Mouse (Mus musculus): ENCODE measurements around the gene Slc6a16. TPM values are rescaled to one million over a fixed set of nuclear protein-coding genes. Genes with fewer than 3 reads are reported as not detected.

Gene Slc6a16
- polyA plus RNA-seq, 1 experiment from 2014 or later: 0.24 TPM

DNA sequence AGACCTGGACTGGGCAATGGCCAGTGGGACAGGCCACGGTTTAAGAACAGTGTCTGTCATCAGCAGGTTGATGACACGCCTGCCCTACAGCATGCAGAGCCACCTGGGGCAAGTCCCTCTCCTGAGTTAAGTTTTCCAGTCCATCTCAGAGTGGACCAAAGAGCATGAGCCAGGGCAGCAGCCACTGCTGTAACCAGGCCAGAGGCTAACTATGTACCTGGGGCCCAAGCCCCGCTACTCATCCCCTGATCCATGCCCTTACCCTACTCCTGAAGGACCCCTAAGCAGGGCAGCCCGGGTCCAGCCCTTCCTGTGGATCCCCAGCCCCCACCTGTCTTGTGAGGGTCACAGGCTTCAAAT lies 44.7 kb upstream of the Slc6a16 start:
- H3K9ac ChIP-seq (ENCODE audit: low read length): no peak overlapping the region
- no peaks in the 10 kb centered on the region for H3K27me3 ChIP-seq (replicated peaks; ENCODE audit: control insufficient read depth, insufficient read depth, low read length)
- H3K9me3 ChIP-seq (ENCODE audit: control insufficient read depth, low read length): no peaks in the 10 kb centered on the region
- DNase-seq (ENCODE audit: low spot score) (no peak), ATAC-seq (replicated peaks; ENCODE audit: low FRiP score, low TSS enrichment, low read depth) (no peak)
- H3K4me1 ChIP-seq (replicated peaks; ENCODE audit: control insufficient read depth, insufficient read depth, low read length): no peaks in the 10 kb centered on the region
- no peaks in the 10 kb centered on the region for H3K36me3 ChIP-seq (ENCODE audit: control insufficient read depth, insufficient read depth, low read length)
- no peak overlapping the region for H3K4me3 ChIP-seq (ENCODE audit: low read depth, low read length)
- no peak overlapping the region for H3K27ac ChIP-seq (ENCODE audit: low read depth)
- 88% methylated on average over 4 of the region's 4 CpGs for WGBS
- H3K4me2 ChIP-seq (ENCODE audit: low read length): no peak overlapping the region

DNA sequence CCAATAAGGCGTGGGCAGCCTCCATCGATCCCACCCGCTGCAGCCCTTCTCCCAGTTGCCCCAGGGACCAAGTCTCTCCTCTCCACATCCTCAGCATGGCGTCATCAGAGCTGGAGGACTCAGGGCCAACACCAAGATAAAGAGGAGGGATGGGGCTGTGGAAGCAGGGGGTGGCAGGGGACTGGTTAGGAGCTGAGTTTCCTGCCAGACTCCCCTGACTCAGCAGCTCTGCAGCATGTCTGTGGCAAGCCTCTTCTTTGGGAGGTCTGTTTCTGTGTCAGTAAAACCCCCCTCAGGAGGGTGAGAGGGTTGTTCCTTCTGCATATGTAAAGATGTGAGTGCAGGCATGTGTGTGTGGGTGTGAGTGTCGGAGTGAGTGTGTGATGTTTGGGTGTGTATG lies 43.9 kb upstream of the Slc6a16 start:
- ATAC-seq (replicated peaks; ENCODE audit: low FRiP score, low TSS enrichment, low read depth) (no peak), DNase-seq (ENCODE audit: low spot score) (no peak)
- no peak overlapping the region for H3K4me2 ChIP-seq (ENCODE audit: low read length)
- no peaks in the 10 kb centered on the region for H3K36me3 ChIP-seq (ENCODE audit: control insufficient read depth, insufficient read depth, low read length)
- no peaks in the 10 kb centered on the region for H3K27me3 ChIP-seq (replicated peaks; ENCODE audit: control insufficient read depth, insufficient read depth, low read length)
- WGBS: 57% methylated on average over 5 of the region's 5 CpGs
- no peaks in the 10 kb centered on the region for H3K9me3 ChIP-seq (ENCODE audit: control insufficient read depth, low read length)
- no peak overlapping the region for H3K9ac ChIP-seq (ENCODE audit: low read length)
- H3K4me1 ChIP-seq (replicated peaks; ENCODE audit: control insufficient read depth, insufficient read depth, low read length): no peaks in the 10 kb centered on the region
- H3K27ac ChIP-seq (ENCODE audit: low read depth): no peak overlapping the region
- no peak overlapping the region for H3K4me3 ChIP-seq (ENCODE audit: low read depth, low read length)

DNA sequence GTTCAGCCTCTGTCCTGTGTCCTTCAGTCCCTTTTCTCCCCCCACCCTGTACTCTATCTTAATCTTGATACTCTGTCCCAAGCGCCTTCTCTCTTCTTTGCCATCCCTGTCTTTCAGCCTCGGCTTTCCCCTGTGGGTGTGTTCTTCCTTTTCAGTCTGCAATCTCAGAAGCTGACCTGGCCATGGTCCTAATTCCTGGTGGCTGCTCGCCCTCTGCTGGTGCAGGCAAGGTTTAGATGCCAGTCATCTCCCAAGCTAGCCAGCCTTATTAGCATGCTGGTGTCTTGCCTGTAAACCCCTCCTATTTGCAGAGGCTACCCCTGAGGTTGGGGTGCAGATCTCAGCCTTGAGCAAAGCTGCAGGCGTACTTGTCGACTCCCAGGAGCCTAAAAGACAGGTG lies 42.5 kb upstream of the Slc6a16 start:
- Histone ChIP-seq H3K9me3 (ENCODE audit: control insufficient read depth, low read length) (no peaks in the 10 kb centered on the region), H3K4me3 (ENCODE audit: low read depth, low read length) (no peak overlapping the region), H3K27ac (ENCODE audit: low read depth) (no peak overlapping the region), H3K27me3 (replicated peaks; ENCODE audit: control insufficient read depth, insufficient read depth, low read length) (no peaks in the 10 kb centered on the region; the same call in 1 of the 2 replicates), H3K4me1 (replicated peaks; ENCODE audit: control insufficient read depth, insufficient read depth, low read length) (no peaks in the 10 kb centered on the region), H3K9ac (ENCODE audit: low read length) (no peak overlapping the region), H3K4me2 (ENCODE audit: low read length) (no peak overlapping the region), H3K36me3 (ENCODE audit: control insufficient read depth, insufficient read depth, low read length) (no peaks in the 10 kb centered on the region)
- WGBS: 12% methylated on average over 5 of the region's 5 CpGs
- DNase-seq (ENCODE audit: low spot score) (peak; percentile 71), ATAC-seq (replicated peaks; ENCODE audit: low FRiP score, low TSS enrichment, low read depth) (no peak)

DNA sequence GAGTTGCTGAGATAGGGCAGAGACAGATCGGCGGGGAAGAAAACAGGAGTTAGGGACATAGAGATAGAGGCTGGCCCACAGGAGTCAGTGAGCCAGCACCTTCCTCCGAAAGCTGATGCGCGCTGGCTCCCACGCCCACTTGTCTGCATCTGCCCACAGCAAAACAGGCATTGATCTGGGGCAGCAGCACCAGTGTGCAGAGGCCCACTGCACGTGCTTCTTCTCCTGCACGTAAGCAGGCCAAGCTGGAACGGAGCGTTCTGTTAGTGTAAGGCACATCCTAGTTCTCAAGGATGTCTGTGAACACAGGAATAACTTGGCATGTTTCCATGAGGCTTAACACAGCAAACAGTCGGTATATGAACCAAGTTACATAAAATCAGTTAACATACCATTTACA lies 41.9 kb upstream of the Slc6a16 start:
- DNase-seq (ENCODE audit: low spot score) (no peak), ATAC-seq (replicated peaks; ENCODE audit: low FRiP score, low TSS enrichment, low read depth) (no peak)
- WGBS: 74% methylated on average over 11 of the region's 11 CpGs
- no peaks in the 10 kb centered on the region for H3K9me3 ChIP-seq (ENCODE audit: control insufficient read depth, low read length)
- no peak overlapping the region for H3K9ac ChIP-seq (ENCODE audit: low read length)
- H3K4me3 ChIP-seq (ENCODE audit: low read depth, low read length): no peak overlapping the region
- H3K4me1 ChIP-seq (replicated peaks; ENCODE audit: control insufficient read depth, insufficient read depth, low read length): no peaks in the 10 kb centered on the region
- H3K27me3 ChIP-seq (replicated peaks; ENCODE audit: control insufficient read depth, insufficient read depth, low read length): no peaks in the 10 kb centered on the region; the same call in 1 of the 2 replicates
- H3K4me2 ChIP-seq (ENCODE audit: low read length): no peak overlapping the region
- H3K36me3 ChIP-seq (ENCODE audit: control insufficient read depth, insufficient read depth, low read length): no peaks in the 10 kb centered on the region
- H3K27ac ChIP-seq (ENCODE audit: low read depth): no peak overlapping the region

DNA sequence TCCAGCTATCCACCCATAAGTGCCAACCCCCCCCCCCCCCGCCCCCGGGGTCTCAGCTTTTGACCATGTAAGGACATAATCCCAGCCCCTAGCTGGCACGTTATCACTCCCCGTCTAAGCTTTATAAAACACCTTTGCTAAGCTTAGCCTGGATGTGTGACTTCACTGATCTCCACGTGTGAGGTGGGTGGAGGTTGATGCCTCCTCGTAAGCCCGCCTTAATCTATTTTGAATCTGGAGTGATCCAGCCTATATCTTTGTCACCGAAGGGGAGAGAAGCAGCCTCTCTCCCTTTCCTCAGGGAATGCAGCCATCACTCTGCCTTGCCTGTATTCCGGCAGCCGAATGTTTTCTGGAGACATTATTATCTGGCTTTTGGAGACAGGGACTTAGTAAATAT lies 38.2 kb upstream of the Slc6a16 start:
- Histone ChIP-seq H3K9me3 (ENCODE audit: control insufficient read depth, low read length) (no peaks in the 10 kb centered on the region), H3K36me3 (ENCODE audit: control insufficient read depth, insufficient read depth, low read length) (no peaks in the 10 kb centered on the region), H3K4me3 (ENCODE audit: low read depth, low read length) (no peak overlapping the region), H3K4me2 (ENCODE audit: low read length) (no peak overlapping the region), H3K9ac (ENCODE audit: low read length) (no peak overlapping the region), H3K27ac (ENCODE audit: low read depth) (peak overlapping the region; percentile 47; the same call in 1 of the 2 replicates), H3K27me3 (replicated peaks; ENCODE audit: control insufficient read depth, insufficient read depth, low read length) (no peaks in the 10 kb centered on the region; the same call in 1 of the 2 replicates), H3K4me1 (replicated peaks; ENCODE audit: control insufficient read depth, insufficient read depth, low read length) (no peaks in the 10 kb centered on the region)
- 37% methylated on average over 10 of the region's 10 CpGs for WGBS
- no peak for DNase-seq (ENCODE audit: low spot score)
- no peak for ATAC-seq (replicated peaks; ENCODE audit: low FRiP score, low TSS enrichment, low read depth)

DNA sequence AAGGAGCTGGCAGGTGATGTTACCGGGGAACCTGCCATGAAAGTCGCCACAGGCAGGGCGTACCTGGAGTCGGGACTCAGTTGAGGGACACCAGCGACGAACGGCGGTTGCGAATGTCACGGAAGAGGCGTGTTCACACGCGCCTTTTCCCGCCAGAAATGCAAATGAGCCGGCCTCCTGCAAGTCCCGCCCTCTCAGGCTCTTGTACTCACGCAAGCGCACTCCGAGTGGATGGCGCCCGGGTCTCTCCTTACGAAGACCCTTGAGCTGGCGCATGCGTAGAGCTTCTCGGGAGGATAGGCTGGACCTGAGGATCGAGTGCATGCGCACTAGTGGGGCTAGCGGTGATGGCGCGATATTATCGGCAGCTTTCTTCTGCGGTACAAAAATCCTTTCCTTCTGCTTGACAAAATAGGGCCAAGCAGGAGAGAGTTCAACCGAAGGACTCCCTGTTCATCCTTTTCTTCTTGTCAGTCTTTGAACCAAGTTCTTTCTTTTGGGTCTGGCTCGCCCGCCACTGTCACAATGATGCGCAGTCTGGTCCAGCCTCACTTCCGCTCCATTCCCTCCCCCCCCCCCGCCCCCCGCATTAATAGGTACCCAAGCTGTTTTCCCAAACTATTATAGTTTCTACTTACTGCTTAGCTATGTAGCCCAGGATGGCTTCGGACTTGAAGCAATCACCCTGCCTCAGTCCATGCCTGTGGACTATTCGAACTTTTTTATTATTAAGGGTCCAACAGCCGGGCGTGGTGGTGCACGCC lies 36.3 kb upstream of the Slc6a16 start, which contains the start of gene Ccdc155:
TSS of gene Ccdc155 (minus strand) at position 513 of the 764 bp plus-strand sequence.
- DNase-seq (ENCODE audit: low spot score) (peak; percentile 88), ATAC-seq (replicated peaks; ENCODE audit: low FRiP score, low TSS enrichment, low read depth) (peak; percentile 95)
- Histone ChIP-seq H3K9ac (ENCODE audit: low read length) (0 out of 2 replicates have a peak within 1 kb of the TSS, but pooled peaks have one; percentile 32), H3K27ac (ENCODE audit: low read depth) (no peak within 1 kb of the TSS), H3K27me3 (replicated peaks; ENCODE audit: control insufficient read depth, insufficient read depth, low read length) (peaks cover 2% of the 10 kb centered on the region; the same call in 1 of the 2 replicates), H3K9me3 (ENCODE audit: control insufficient read depth, low read length) (no peaks in the 10 kb centered on the region), H3K36me3 (ENCODE audit: control insufficient read depth, insufficient read depth, low read length) (no peaks in the 10 kb centered on the region), H3K4me2 (ENCODE audit: low read length) (peak within 1 kb of the TSS; percentile 52), H3K4me3 (ENCODE audit: low read depth, low read length) (peak within 1 kb of the TSS; percentile 40), H3K4me1 (replicated peaks; ENCODE audit: control insufficient read depth, insufficient read depth, low read length) (no peaks in the 10 kb centered on the region)
- 9% methylated on average over 41 of the region's 44 CpGs for WGBS

DNA sequence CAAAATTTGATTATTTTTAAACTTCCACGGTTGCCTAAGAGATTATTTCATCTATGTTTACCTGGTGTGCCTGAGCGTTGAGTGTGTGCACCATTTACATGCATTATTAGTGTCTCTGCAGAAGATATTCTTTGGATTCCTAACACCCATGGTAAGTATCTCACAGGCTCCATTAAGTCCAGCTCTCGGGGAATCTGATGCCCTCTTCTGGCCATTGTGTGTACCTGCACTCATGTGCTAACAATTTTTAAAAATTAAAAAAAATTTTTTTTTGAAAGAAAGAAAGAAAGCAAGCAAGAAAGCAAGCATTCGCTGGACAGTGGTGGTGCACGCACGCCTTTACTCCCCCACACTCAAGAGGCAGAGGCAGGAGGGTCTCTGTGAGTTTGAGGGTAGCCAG lies 32.6 kb upstream of the Slc6a16 start:
- Histone ChIP-seq H3K4me3 (ENCODE audit: low read depth, low read length) (no peak overlapping the region), H3K27ac (ENCODE audit: low read depth) (no peak overlapping the region), H3K9ac (ENCODE audit: low read length) (no peak overlapping the region), H3K27me3 (replicated peaks; ENCODE audit: control insufficient read depth, insufficient read depth, low read length) (peaks cover 28% of the 10 kb centered on the region), H3K4me2 (ENCODE audit: low read length) (no peak overlapping the region), H3K36me3 (ENCODE audit: control insufficient read depth, insufficient read depth, low read length) (no peaks in the 10 kb centered on the region), H3K4me1 (replicated peaks; ENCODE audit: control insufficient read depth, insufficient read depth, low read length) (0 out of 2 replicates have a peak, but pooled peaks cover 3% of the 10 kb centered on the region), H3K9me3 (ENCODE audit: control insufficient read depth, low read length) (no peaks in the 10 kb centered on the region)
- ATAC-seq (replicated peaks; ENCODE audit: low FRiP score, low TSS enrichment, low read depth) (no peak), DNase-seq (ENCODE audit: low spot score) (no peak)
- WGBS: 72% methylated on average over 6 of the region's 6 CpGs

DNA sequence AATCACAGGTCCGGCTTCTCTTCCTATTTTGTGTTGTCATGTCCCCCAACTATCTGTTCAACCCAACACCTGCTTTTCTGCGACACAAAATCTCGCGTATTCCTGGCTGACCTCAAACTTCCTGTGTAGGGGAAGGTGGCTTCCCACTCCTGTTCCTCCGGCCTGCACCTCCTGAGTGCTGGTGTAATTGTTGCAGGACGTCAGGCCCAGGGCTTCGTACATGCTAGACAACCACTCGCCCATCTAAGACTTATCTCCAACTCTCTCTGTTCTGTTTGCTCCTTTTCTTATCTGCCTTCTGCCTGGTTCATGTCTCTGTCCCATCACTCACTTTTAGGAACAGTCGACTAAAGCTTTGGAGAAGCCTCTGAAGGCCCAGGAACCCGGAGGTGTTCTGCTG lies 29.8 kb upstream of the Slc6a16 start:
- H3K4me1 ChIP-seq (replicated peaks; ENCODE audit: control insufficient read depth, insufficient read depth, low read length): peaks cover 3% of the 10 kb centered on the region; the same call in 1 of the 2 replicates
- no peak overlapping the region for H3K27ac ChIP-seq (ENCODE audit: low read depth)
- H3K9me3 ChIP-seq (ENCODE audit: control insufficient read depth, low read length): no peaks in the 10 kb centered on the region
- no peak overlapping the region for H3K4me2 ChIP-seq (ENCODE audit: low read length)
- ATAC-seq (replicated peaks; ENCODE audit: low FRiP score, low TSS enrichment, low read depth) (no peak), DNase-seq (ENCODE audit: low spot score) (no peak)
- H3K9ac ChIP-seq (ENCODE audit: low read length): no peak overlapping the region
- 56% methylated on average over 10 of the region's 10 CpGs for WGBS
- H3K27me3 ChIP-seq (replicated peaks; ENCODE audit: control insufficient read depth, insufficient read depth, low read length): peaks cover 28% of the 10 kb centered on the region
- H3K36me3 ChIP-seq (ENCODE audit: control insufficient read depth, insufficient read depth, low read length): no peaks in the 10 kb centered on the region
- H3K4me3 ChIP-seq (ENCODE audit: low read depth, low read length): no peak overlapping the region

DNA sequence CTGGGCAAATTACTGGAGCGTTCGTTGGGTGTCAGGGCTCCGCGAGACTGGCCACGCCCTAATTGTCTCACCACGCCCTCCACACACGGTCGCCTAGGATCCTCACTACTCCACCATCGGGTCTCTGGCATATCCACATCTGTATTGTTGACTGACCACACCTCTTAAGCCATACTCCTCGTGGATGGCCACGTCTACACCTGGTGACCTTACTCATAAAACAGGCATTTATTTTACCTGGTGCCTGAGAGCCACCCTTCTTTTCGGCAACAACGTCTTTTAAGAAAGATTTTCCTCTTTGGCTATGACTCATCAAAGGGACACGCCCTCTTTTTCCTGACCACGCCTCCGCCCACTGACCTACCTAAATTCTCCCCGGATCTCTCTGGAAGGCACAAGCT lies 29.0 kb upstream of the Slc6a16 start, which contains the start of gene Dkkl1:
TSS of gene Dkkl1 (minus strand) at position 297 of the 401 bp plus-strand sequence.
- no peaks in the 10 kb centered on the region for H3K9me3 ChIP-seq (ENCODE audit: control insufficient read depth, low read length)
- H3K4me2 ChIP-seq (ENCODE audit: low read length): peak within 1 kb of the TSS; percentile 34
- H3K27ac ChIP-seq (ENCODE audit: low read depth): no peak within 1 kb of the TSS
- H3K27me3 ChIP-seq (replicated peaks; ENCODE audit: control insufficient read depth, insufficient read depth, low read length): peaks cover 28% of the 10 kb centered on the region
- no peaks in the 10 kb centered on the region for H3K36me3 ChIP-seq (ENCODE audit: control insufficient read depth, insufficient read depth, low read length)
- DNase-seq (ENCODE audit: low spot score): peak; percentile 62
- no peak; the same call in 1 of the 2 replicates for ATAC-seq (replicated peaks; ENCODE audit: low FRiP score, low TSS enrichment, low read depth)
- H3K9ac ChIP-seq (ENCODE audit: low read length): no peak within 1 kb of the TSS
- peaks cover 3% of the 10 kb centered on the region for H3K4me1 ChIP-seq (replicated peaks; ENCODE audit: control insufficient read depth, insufficient read depth, low read length)
- 5% methylated on average over 17 of the region's 17 CpGs for WGBS
- peak within 1 kb of the TSS; percentile 16; the same call in 1 of the 2 replicates for H3K4me3 ChIP-seq (ENCODE audit: low read depth, low read length)
